Mouse (Mus musculus): ENCODE data around the gene Olfr155. TPM values are rescaled to one million over a fixed set of nuclear protein-coding genes. Genes with fewer than 3 reads are reported as not detected.
A peak's percentile ranks its signal among the peaks of the same experiment; 100 is the strongest.

The Olfr155 gene
- polyA plus RNA-seq, 1 experiment from 2014 or later = not detected

GRCm38 (mm10) chr4:43903690-43904089 lies 52.3 kb downstream of the Olfr155 start:
- TF ChIP-seq CTCF (IDR thresholded peaks at IDR 0.05; ENCODE audit: low read depth) = no peak
- Histone ChIP-seq H3K4me1 (replicated peaks; ENCODE audit: control insufficient read depth, insufficient read depth, low read length) (no peaks in the 10 kb centered on the region), H3K4me3 (ENCODE audit: low read depth, low read length) (no peak overlapping the region), H3K27ac (ENCODE audit: low read depth, low read length) (no peak overlapping the region), H3K27me3 (replicated peaks; ENCODE audit: control insufficient read depth, insufficient read depth, low read length) (no peaks in the 10 kb centered on the region), H3K9me3 (ENCODE audit: control insufficient read depth) (no peaks in the 10 kb centered on the region), H3K9ac (ENCODE audit: low read depth, low read length) (no peak overlapping the region), H3K36me3 (ENCODE audit: control insufficient read depth, insufficient read depth) (no peaks in the 10 kb centered on the region), H3K4me2 (replicated peaks; ENCODE audit: low read depth) (no peak overlapping the region)
- 80% methylated on average over 7 of the region's 7 CpGs for WGBS
- no peak for ATAC-seq

DNA sequence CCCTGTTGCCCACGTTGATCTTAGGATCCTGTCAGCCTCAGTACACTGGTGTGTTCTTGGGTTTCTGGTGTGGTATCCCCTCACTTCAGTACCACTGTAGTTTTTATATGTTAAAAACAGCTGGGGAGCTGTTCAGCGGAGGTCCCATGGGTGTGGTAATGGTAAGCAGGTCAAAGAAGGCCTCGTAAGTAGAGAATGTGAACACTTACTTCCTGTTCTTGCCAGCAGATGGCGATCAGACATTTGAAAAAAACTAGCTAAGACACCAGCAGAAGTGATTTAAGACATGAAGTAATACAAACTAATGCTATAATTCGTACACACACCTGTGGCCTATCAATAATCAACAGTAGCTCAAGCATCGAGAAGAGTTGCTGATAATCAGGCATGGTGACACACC lies 55.1 kb downstream of the Olfr155 start:
- no peak overlapping the region for H3K4me2 ChIP-seq (replicated peaks; ENCODE audit: low read depth)
- no peak for ATAC-seq
- no peaks in the 10 kb centered on the region for H3K27me3 ChIP-seq (replicated peaks; ENCODE audit: control insufficient read depth, insufficient read depth, low read length)
- H3K27ac ChIP-seq (ENCODE audit: low read depth, low read length) = no peak overlapping the region
- no peak overlapping the region for H3K4me3 ChIP-seq (ENCODE audit: low read depth, low read length)
- peaks cover 8% of the 10 kb centered on the region; the same call in 1 of the 2 replicates for H3K36me3 ChIP-seq (ENCODE audit: control insufficient read depth, insufficient read depth)
- 20% methylated on average over 6 of the region's 6 CpGs for WGBS
- no peak overlapping the region for H3K9ac ChIP-seq (ENCODE audit: low read depth, low read length)
- no peaks in the 10 kb centered on the region for H3K9me3 ChIP-seq (ENCODE audit: control insufficient read depth)
- no peaks in the 10 kb centered on the region for H3K4me1 ChIP-seq (replicated peaks; ENCODE audit: control insufficient read depth, insufficient read depth, low read length)
- TF ChIP-seq CTCF (IDR thresholded peaks at IDR 0.05; ENCODE audit: low read depth) = peak; percentile 76

Other genes with a start within 250 kb of the Olfr155 start
- 3.5 and 4.1 TPM in 2 replicates for gene Npr2, start 219.6 kb upstream of the Olfr155 start, polyA plus RNA-seq (2015; fragmentation: Nextera tagmentation; extraction: Ambion mirVana)
- gene Spag8, start 198.0 kb upstream of the Olfr155 start, polyA plus RNA-seq (2015; fragmentation: Nextera tagmentation; extraction: Ambion mirVana) = 0.08 and 0.22 TPM in 2 replicates
- 270 and 305 TPM in 2 replicates for gene Hint2, start 195.1 kb upstream of the Olfr155 start, polyA plus RNA-seq (2015; fragmentation: Nextera tagmentation; extraction: Ambion mirVana)
- gene Tmem8b, start 182.6 kb upstream of the Olfr155 start, polyA plus RNA-seq (2015; fragmentation: Nextera tagmentation; extraction: Ambion mirVana) = 1.6 and 1.9 TPM in 2 replicates
- 6.0 and 6.7 TPM in 2 replicates for gene Fam221b, start 182.4 kb upstream of the Olfr155 start, polyA plus RNA-seq (2015; fragmentation: Nextera tagmentation; extraction: Ambion mirVana)
- gene Olfr70, start 150.8 kb upstream of the Olfr155 start, polyA plus RNA-seq (2015; fragmentation: Nextera tagmentation; extraction: Ambion mirVana) = not detected in 2 replicates
- not detected in 2 replicates for gene Olfr71, start 141.3 kb upstream of the Olfr155 start, polyA plus RNA-seq (2015; fragmentation: Nextera tagmentation; extraction: Ambion mirVana)
- gene Hrct1, start 124.4 kb upstream of the Olfr155 start, polyA plus RNA-seq (2015; fragmentation: Nextera tagmentation; extraction: Ambion mirVana) = 1.6 and 2.1 TPM in 2 replicates
- 0.47 and 0.51 TPM in 2 replicates for gene Spaar, start 121.5 kb upstream of the Olfr155 start, polyA plus RNA-seq (2015; fragmentation: Nextera tagmentation; extraction: Ambion mirVana)
- gene Olfr159, start 80.6 kb upstream of the Olfr155 start, polyA plus RNA-seq (2015; fragmentation: Nextera tagmentation; extraction: Ambion mirVana) = not detected in 2 replicates
- gene Olfr156, start 27.7 kb upstream of the Olfr155 start, polyA plus RNA-seq (2015; fragmentation: Nextera tagmentation; extraction: Ambion mirVana) = not detected in 2 replicates
- not detected in 2 replicates for gene Olfr157, start 11.4 kb upstream of the Olfr155 start, polyA plus RNA-seq (2015; fragmentation: Nextera tagmentation; extraction: Ambion mirVana)
- 5.7 and 5.9 TPM in 2 replicates for gene Reck, start 24.0 kb downstream of the Olfr155 start, polyA plus RNA-seq (2015; fragmentation: Nextera tagmentation; extraction: Ambion mirVana)
- gene Glipr2, start 105.8 kb downstream of the Olfr155 start, polyA plus RNA-seq (2015; fragmentation: Nextera tagmentation; extraction: Ambion mirVana) = 25.2 and 26.8 TPM in 2 replicates
- not detected in 2 replicates for gene Ccin, start 131.9 kb downstream of the Olfr155 start, polyA plus RNA-seq (2015; fragmentation: Nextera tagmentation; extraction: Ambion mirVana)
- gene Clta, start 152.9 kb downstream of the Olfr155 start, polyA plus RNA-seq (2015; fragmentation: Nextera tagmentation; extraction: Ambion mirVana) = 343 and 352 TPM in 2 replicates
- 22.2 and 30.4 TPM in 2 replicates for gene Gne, start 232.6 kb downstream of the Olfr155 start, polyA plus RNA-seq (2015; fragmentation: Nextera tagmentation; extraction: Ambion mirVana)